In the genomic region with DNA sequence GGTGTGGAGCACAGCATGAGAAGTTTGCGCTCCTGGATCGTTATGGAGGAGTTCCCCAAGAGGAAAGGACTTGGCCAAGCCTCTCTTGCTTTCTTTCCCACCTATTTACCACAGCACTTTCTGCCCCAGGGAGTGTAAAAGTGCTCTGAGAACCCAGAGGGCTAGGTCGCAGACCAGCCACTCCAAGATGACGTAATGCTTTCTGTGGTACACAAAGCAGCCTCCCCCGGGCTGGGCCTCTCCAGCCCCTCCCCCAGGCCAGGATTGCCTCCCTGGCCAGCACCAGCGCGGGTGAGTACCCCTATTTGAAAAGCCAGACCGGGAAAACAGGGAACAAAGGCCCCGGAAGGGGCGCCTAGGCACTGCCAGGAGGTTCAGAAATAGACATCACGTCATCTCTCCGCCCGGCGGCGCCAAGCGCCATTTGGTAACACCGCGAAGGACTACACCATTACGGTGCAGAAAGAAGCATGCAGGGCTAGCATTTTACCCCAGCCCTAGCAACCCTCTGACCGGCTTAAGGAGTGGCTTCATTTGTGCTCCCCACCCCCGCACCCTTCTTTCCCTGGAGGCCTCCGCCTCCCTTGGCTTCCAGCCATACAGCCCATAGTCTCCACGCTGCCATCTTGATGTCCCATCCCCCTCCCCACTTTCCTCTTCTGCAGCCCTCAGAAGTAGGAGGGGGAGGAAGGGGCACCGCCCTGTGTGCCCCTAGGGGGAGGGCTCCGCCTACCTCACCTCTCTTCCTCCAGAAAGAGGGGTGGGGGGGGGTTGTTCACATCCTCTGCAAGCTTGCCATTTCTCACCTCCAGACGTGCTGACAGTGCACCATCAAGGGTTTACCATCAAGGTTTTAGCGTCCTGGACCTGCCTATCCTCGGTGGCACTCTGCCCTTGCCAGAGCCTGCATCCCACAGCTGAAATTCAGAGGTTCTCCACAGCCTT, we compare ENCODE assay signal across 8 mouse cellular contexts. TPM values are rescaled to one million over a fixed set of nuclear protein-coding genes. Genes with fewer than 3 reads are reported as not detected.
A peak's percentile ranks its signal among the peaks of the same experiment; 100 is the strongest.
DNase-seq lines count a peak whose midpoint lies in the region; ATAC-seq and TF ChIP-seq lines count a peak whose summit lies in the region.
"Not testable (repeated sequence)": the region's sequence is repeated elsewhere in the genome, so short reads cannot be mapped to it uniquely, and the experiment has no call there.

No protein-coding gene starts in this region.

- H3K4me3 ChIP-seq in E14TG2a.4 (replicated peaks; ENCODE audit: low read length) = peak overlapping the region; percentile 66
- peak overlapping the region; percentile 83 for H3K4me3 ChIP-seq in cerebellum, adult 2 months (replicated peaks; ENCODE audit: insufficient read depth, low read depth, low read length)
- H3K4me3 ChIP-seq in forebrain, postnatal 0 days (ENCODE audit: low read depth, low read length) = peak overlapping the region; percentile 39
- H3K4me3 ChIP-seq in liver, adult 2 months (ENCODE audit: insufficient read depth, low read depth, low read length) = peak overlapping the region; percentile 33; the same call in 1 of the 2 replicates
- H3K4me3 ChIP-seq in midbrain, embryonic 16.5 days (ENCODE audit: low read depth, low read length) = peak overlapping the region; percentile 50
- H3K4me3 ChIP-seq in spleen, adult 2 months (ENCODE audit: extremely low read depth, insufficient read depth, insufficient read length) = peak overlapping the region; percentile 44; the same call in 1 of the 2 replicates

- H3K9ac ChIP-seq in forebrain, postnatal 0 days = peak overlapping the region; percentile 60
- H3K9ac ChIP-seq in liver, adult 2 months (ENCODE audit: low read depth, low read length) = not testable (repeated sequence)
- H3K9ac ChIP-seq in midbrain, embryonic 16.5 days (ENCODE audit: low read depth, low read length) = peak overlapping the region; percentile 72

- H3K27ac ChIP-seq in cerebellum, adult 2 months (ENCODE audit: insufficient read depth, low read length) = peak overlapping the region; percentile 74
- peak overlapping the region; percentile 85 for H3K27ac ChIP-seq in forebrain, postnatal 0 days (ENCODE audit: low read depth, low read length)
- H3K27ac ChIP-seq in liver, adult 2 months (replicated peaks; ENCODE audit: insufficient read depth, low read depth, low read length) = not testable (repeated sequence)
- H3K27ac ChIP-seq in midbrain, embryonic 16.5 days (ENCODE audit: low read length) = peak overlapping the region; percentile 90
- peak overlapping the region; percentile 35; the same call in 1 of the 2 replicates for H3K27ac ChIP-seq in spleen, adult 2 months (ENCODE audit: insufficient read depth, low read length)

- not testable (repeated sequence) for H3K79me2 ChIP-seq in liver, adult 2 months (ENCODE audit: control insufficient read depth, insufficient read depth, low read length)

- H3K27me3 ChIP-seq in E14TG2a.4 (ENCODE audit: insufficient read depth, low read length); cerebellum, adult 2 months (ENCODE audit: control insufficient read depth, insufficient read depth, low read length); forebrain, postnatal 0 days (ENCODE audit: insufficient read depth, low read length); liver, adult 2 months (ENCODE audit: control insufficient read depth, insufficient read depth, low read length); midbrain, embryonic 16.5 days (ENCODE audit: control insufficient read depth, insufficient read depth, low read depth, low read length); spleen, adult 2 months (ENCODE audit: control insufficient read depth, insufficient read depth, low read length): not testable (repeated sequence)

- DNase-seq in cerebellum, adult 2 months = peak; percentile 85 to 87
- DNase-seq in forebrain, postnatal 0 days = peak; percentile 88
- peak; percentile 54 to 64 for DNase-seq in heart, postnatal 14 days
- peak; percentile 18 to 54 for DNase-seq in kidney, postnatal 25 days
- not testable (repeated sequence) for DNase-seq in liver, adult 2 months (ENCODE audit: extremely low read depth, low read depth, low spot score)
- peak in 1 of 2 experiments; percentile 12 for DNase-seq in spleen, adult 2 months (ENCODE audit: low read depth in 1 of 2, low spot score in 2 of 2)

- not testable (repeated sequence) for TF ChIP-seq CTCF in E14TG2a.4 (conservative IDR thresholded peaks at IDR 0.05; ENCODE audit: low read length); cerebellum, adult 2 months (IDR thresholded peaks at IDR 0.05; ENCODE audit: borderline replicate concordance, insufficient read depth, low read depth, low read length); forebrain, postnatal 0 days (IDR thresholded peaks at IDR 0.05; ENCODE audit: low read depth); liver, adult 2 months (IDR thresholded peaks at IDR 0.05; ENCODE audit: low read depth, low read length); spleen, adult 2 months (IDR thresholded peaks at IDR 0.05; ENCODE audit: extremely low read depth, insufficient read depth, insufficient read length, insufficient replicate concordance)

- WGBS in cerebellum, adult 2 months = 1% methylated on average over 22 of the region's 28 CpGs
- under 1% methylated on average over 15 of the region's 28 CpGs for WGBS in forebrain, postnatal 0 days
- WGBS in liver, adult 2 months = 20% methylated on average over 24 of the region's 28 CpGs
- WGBS in midbrain, embryonic 16.5 days = 1% methylated on average over 15 of the region's 28 CpGs
- WGBS in spleen, adult 2 months = 15% methylated on average over 23 of the region's 28 CpGs

- TF ChIP-seq POLR2A in cerebellum, adult 2 months (IDR thresholded peaks at IDR 0.05; ENCODE audit: borderline replicate concordance, insufficient read depth, low read length); liver, adult 2 months (IDR thresholded peaks at IDR 0.05; ENCODE audit: extremely low read depth, insufficient read depth, low read length); spleen, adult 2 months (IDR thresholded peaks at IDR 0.05; ENCODE audit: low read depth, low read length): not testable (repeated sequence)

- not testable (repeated sequence) for H3K4me1 ChIP-seq in E14TG2a.4 (replicated peaks; ENCODE audit: low read depth, low read length); cerebellum, adult 2 months (ENCODE audit: control insufficient read depth, insufficient read depth, low read length); forebrain, postnatal 0 days (ENCODE audit: insufficient read depth); liver, adult 2 months (ENCODE audit: control insufficient read depth, insufficient read depth, low read length); midbrain, embryonic 16.5 days (ENCODE audit: control insufficient read depth, insufficient read depth, low read length); spleen, adult 2 months (ENCODE audit: control insufficient read depth, insufficient read depth, insufficient read length)

- intact Hi-C loops in heart, postnatal 14 days (cut with DNase I) = not testable (repeated sequence)

- not testable (repeated sequence) for H3K9me3 ChIP-seq in E14TG2a.4 (ENCODE audit: low read length); forebrain, postnatal 0 days (ENCODE audit: low read length); midbrain, embryonic 16.5 days (replicated peaks; ENCODE audit: control insufficient read depth, low read length, poor library complexity, severe bottlenecking)

- peaks cover 13% of the 10 kb centered on the region for H3K36me3 ChIP-seq in E14TG2a.4 (ENCODE audit: insufficient read depth, low read length)
- H3K36me3 ChIP-seq in forebrain, postnatal 0 days (ENCODE audit: insufficient read depth); liver, adult 2 months (ENCODE audit: control insufficient read depth, insufficient read depth, low read length); midbrain, embryonic 16.5 days (ENCODE audit: control insufficient read depth, insufficient read depth, low read length); spleen, adult 2 months (ENCODE audit: control insufficient read depth, insufficient read depth, low read length): not testable (repeated sequence)

- peak; percentile 75 for ATAC-seq in forebrain, postnatal 0 days
- peak; percentile 71 for ATAC-seq in midbrain, embryonic 16.5 days

- peak overlapping the region; percentile 49 for H3K4me2 ChIP-seq in forebrain, postnatal 0 days (ENCODE audit: low read depth)
- H3K4me2 ChIP-seq in midbrain, embryonic 16.5 days (ENCODE audit: low read length) = peak overlapping the region; percentile 45

RNA-seq across cellular contexts. Expression of a gene that starts 3.6 kb away (rescaled TPM):
- polyA plus RNA-seq in cerebellum, adult 2 months (2012; rRNA removed) = 33.4 and 35.0 TPM in 2 replicates
- total RNA-seq in forebrain, postnatal 0 days (2014; rRNA removed) = 37.8 and 50.0 TPM in 2 replicates
- 6.4 and 8.0 TPM in 2 replicates for polyA plus RNA-seq in forebrain, postnatal 0 days (2015; fragmentation: Nextera tagmentation; extraction: Ambion mirVana)
- 10 to 100 TPM; 26.4 to 28.4 TPM for total RNA-seq in heart, postnatal 14 days (2021)
- total RNA-seq in liver, adult 2 months (2014; rRNA removed) = 5.3 and 5.6 TPM in 2 replicates
- polyA plus RNA-seq in liver, adult 2 months (2012; rRNA removed) = 4.2 and 4.9 TPM in 2 replicates
- 13.7 and 14.2 TPM in 2 replicates for polyA plus RNA-seq in midbrain, embryonic 16.5 days (2015; fragmentation: Nextera tagmentation; extraction: Ambion mirVana)
- polyA plus RNA-seq in spleen, adult 2 months (2012; rRNA removed) = 13.6 and 14.2 TPM in 2 replicates

RNA-seq across cellular contexts. Expression of a gene that starts 56.5 kb away (rescaled TPM):
- polyA plus RNA-seq in cerebellum, adult 2 months (2012; rRNA removed) = 414 and 477 TPM in 2 replicates
- 147 and 164 TPM in 2 replicates for total RNA-seq in forebrain, postnatal 0 days (2014; rRNA removed)
- polyA plus RNA-seq in forebrain, postnatal 0 days (2015; fragmentation: Nextera tagmentation; extraction: Ambion mirVana) = 197 and 240 TPM in 2 replicates
- 1 to 10 TPM; 4.3 to 5.0 TPM for total RNA-seq in heart, postnatal 14 days (2021)
- total RNA-seq in liver, adult 2 months (2014; rRNA removed) = 1.6 and 1.9 TPM in 2 replicates
- polyA plus RNA-seq in liver, adult 2 months (2012; rRNA removed) = 0.92 and 2.4 TPM in 2 replicates
- 217 and 225 TPM in 2 replicates for polyA plus RNA-seq in midbrain, embryonic 16.5 days (2015; fragmentation: Nextera tagmentation; extraction: Ambion mirVana)
- 3.6 and 5.0 TPM in 2 replicates for polyA plus RNA-seq in spleen, adult 2 months (2012; rRNA removed)

Comparison
In these comparisons a context has a peak if more than half of its experiments do, and no peak if none do; other contexts are left out.
1. H3K4me3 ChIP-seq: peak in every context shown above with its lines; median percentile 83 in cerebellum, adult 2 months; 66 in E14TG2a.4; 50 in midbrain, embryonic 16.5 days; 44 in spleen, adult 2 months; 39 in forebrain, postnatal 0 days; 33 in liver, adult 2 months.
2. RNA of a gene that starts 56.5 kb away (polyA plus RNA-seq): 414 to 477 TPM in cerebellum, adult 2 months, 197 to 240 TPM in forebrain, postnatal 0 days and 217 to 225 TPM in midbrain, embryonic 16.5 days; 3.6 to 5.0 TPM in spleen, adult 2 months and 0.92 to 2.4 TPM in liver, adult 2 months; every median in the first group is over 10 times any median in the second.